Mouse (Mus musculus): ENCODE data around the gene Ldoc1. TPM values are rescaled to one million over a fixed set of nuclear protein-coding genes. Genes with fewer than 3 reads are reported as not detected.
A peak's percentile ranks its signal among the peaks of the same experiment; 100 is the strongest.

The Ldoc1 gene
- 0.53 and 0.69 TPM in 2 replicates for polyA plus RNA-seq (2015; fragmentation: Nextera tagmentation; extraction: Ambion mirVana)

DNA sequence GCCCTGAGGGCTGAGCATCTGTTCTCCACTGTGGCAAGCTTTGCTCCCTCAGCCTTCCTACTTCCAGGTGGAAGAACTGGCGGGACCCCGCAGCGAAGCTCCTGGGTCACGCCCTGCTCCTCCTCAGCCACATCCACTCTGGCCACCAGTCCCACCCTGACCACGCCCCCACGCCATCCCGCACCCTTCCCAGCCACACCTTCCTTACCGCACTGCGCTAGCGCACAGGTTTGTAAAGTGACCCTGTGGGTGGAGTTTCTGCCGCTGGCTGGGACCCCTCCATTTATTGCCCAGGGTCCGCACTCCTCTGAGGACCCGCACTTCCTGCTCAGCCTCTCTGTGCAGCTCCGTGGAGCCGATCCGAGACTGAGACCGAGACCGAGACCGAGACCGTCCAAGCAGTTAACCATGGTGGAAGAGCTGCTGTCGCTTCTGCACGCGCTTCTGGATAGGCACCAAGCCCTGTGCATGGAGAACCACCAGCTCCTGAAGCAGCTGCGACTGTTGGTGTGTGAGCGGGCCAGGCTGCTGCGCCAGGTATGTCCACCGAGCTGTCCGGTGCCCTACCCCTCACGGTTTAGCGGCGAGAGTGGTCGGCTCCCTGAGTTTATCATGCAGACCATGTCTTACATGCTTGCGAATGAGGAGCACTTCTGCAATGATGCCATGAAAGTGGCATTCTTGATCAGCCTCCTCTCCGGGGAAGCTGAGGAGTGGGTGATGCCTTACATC lies at the start of gene Ldoc1:
Gene Ldoc1, plus strand, starts transcription at position 196 of the 732 bp plus-strand sequence.
- H3K9me3 ChIP-seq (ENCODE audit: control insufficient read depth): no peaks in the 10 kb centered on the region
- no peak for ATAC-seq
- H3K27me3 ChIP-seq (replicated peaks; ENCODE audit: control insufficient read depth, insufficient read depth, low read length): no peaks in the 10 kb centered on the region
- WGBS: 43% methylated on average over 34 of the region's 34 CpGs
- H3K9ac ChIP-seq (ENCODE audit: low read depth, low read length): no peak within 1 kb of the TSS
- peak within 1 kb of the TSS; percentile 55 for H3K4me2 ChIP-seq (replicated peaks; ENCODE audit: low read depth)
- H3K4me3 ChIP-seq (ENCODE audit: low read depth, low read length): peak within 1 kb of the TSS; percentile 16
- no peaks in the 10 kb centered on the region for H3K4me1 ChIP-seq (replicated peaks; ENCODE audit: control insufficient read depth, insufficient read depth, low read length)
- H3K27ac ChIP-seq (ENCODE audit: low read depth, low read length): no peak within 1 kb of the TSS
- H3K36me3 ChIP-seq (ENCODE audit: control insufficient read depth, insufficient read depth): no peaks in the 10 kb centered on the region
- TF ChIP-seq CTCF (IDR thresholded peaks at IDR 0.05; ENCODE audit: low read depth): no peak

DNA sequence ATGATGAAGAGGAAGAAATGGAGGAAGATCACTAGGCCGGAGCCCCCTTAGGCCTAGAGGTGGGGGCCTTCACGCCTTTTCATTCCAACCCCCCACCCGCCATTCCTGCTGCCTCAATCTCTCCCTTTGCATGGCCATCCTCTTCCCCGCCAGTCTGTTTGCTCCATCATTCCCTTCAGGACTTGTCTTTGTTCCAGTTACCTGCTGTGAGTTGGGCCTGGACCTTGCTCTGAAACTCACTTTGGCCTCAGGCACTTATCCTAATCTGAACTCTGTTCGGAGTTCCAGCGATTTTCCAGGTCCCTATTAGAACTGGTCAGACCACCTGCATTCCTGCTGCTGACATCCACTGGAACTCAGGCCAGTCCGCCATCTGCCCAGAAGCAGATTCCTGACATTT lies 834 bp downstream of the Ldoc1 start:
- no peak overlapping the region for H3K27ac ChIP-seq (ENCODE audit: low read depth, low read length)
- H3K9me3 ChIP-seq (ENCODE audit: control insufficient read depth): no peaks in the 10 kb centered on the region
- ATAC-seq: no peak
- no peak overlapping the region for H3K4me3 ChIP-seq (ENCODE audit: low read depth, low read length)
- no peak for TF ChIP-seq CTCF (IDR thresholded peaks at IDR 0.05; ENCODE audit: low read depth)
- no peaks in the 10 kb centered on the region for H3K4me1 ChIP-seq (replicated peaks; ENCODE audit: control insufficient read depth, insufficient read depth, low read length)
- H3K36me3 ChIP-seq (ENCODE audit: control insufficient read depth, insufficient read depth): no peaks in the 10 kb centered on the region
- H3K4me2 ChIP-seq (replicated peaks; ENCODE audit: low read depth): no peak overlapping the region
- WGBS: 93% methylated on average over 7 of the region's 7 CpGs
- H3K9ac ChIP-seq (ENCODE audit: low read depth, low read length): no peak overlapping the region
- no peaks in the 10 kb centered on the region for H3K27me3 ChIP-seq (replicated peaks; ENCODE audit: control insufficient read depth, insufficient read depth, low read length)

DNA sequence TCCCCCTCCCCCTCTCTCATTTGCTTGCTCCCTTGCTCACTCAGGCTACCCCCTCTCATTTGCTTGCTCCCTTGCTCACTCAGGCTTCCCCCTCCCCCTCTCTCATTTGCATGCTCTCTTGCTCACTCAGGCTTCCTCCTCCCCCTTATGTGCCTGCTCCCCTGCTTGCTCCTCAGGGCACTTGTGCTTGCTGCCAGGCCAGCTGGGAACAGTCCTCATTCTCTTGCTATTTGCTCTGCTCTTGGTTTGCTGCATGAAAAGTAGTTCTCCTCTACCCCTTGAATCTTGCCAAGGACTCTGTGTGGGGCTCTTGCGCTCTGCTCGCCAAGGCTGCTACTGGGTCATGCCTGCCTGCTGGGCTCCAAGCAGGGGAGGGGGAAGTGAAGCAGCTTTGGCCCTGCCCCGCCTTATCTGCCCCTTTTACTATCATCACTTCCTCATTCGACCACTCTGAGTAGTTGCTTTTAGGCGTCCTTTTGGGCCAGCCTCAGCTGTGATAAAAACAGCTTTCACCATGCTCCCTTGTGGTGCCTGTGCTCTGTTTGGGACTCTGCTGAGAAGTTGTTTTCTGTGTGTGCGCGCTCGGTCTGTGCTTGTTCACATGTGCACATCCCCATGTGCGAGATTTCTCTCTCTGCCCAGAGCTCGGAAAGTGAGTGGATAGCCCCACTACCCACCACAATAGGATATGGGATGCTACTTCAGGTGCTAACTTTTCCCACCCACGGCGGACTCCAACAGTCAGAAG lies 13.2 kb downstream of the Ldoc1 start:
- H3K27me3 ChIP-seq (replicated peaks; ENCODE audit: control insufficient read depth, insufficient read depth, low read length): no peaks in the 10 kb centered on the region
- no peak overlapping the region for H3K4me3 ChIP-seq (ENCODE audit: low read depth, low read length)
- TF ChIP-seq CTCF (IDR thresholded peaks at IDR 0.05; ENCODE audit: low read depth): no peak
- H3K9ac ChIP-seq (ENCODE audit: low read depth, low read length): no peak overlapping the region
- H3K36me3 ChIP-seq (ENCODE audit: control insufficient read depth, insufficient read depth): no peaks in the 10 kb centered on the region
- 22% methylated on average over 12 of the region's 12 CpGs for WGBS
- H3K27ac ChIP-seq (ENCODE audit: low read depth, low read length): no peak overlapping the region
- no peak; the same call in 1 of the 2 replicates for ATAC-seq
- no peaks in the 10 kb centered on the region for H3K9me3 ChIP-seq (ENCODE audit: control insufficient read depth)
- peak overlapping the region; percentile 41 for H3K4me2 ChIP-seq (replicated peaks; ENCODE audit: low read depth)
- H3K4me1 ChIP-seq (replicated peaks; ENCODE audit: control insufficient read depth, insufficient read depth, low read length): no peaks in the 10 kb centered on the region

DNA sequence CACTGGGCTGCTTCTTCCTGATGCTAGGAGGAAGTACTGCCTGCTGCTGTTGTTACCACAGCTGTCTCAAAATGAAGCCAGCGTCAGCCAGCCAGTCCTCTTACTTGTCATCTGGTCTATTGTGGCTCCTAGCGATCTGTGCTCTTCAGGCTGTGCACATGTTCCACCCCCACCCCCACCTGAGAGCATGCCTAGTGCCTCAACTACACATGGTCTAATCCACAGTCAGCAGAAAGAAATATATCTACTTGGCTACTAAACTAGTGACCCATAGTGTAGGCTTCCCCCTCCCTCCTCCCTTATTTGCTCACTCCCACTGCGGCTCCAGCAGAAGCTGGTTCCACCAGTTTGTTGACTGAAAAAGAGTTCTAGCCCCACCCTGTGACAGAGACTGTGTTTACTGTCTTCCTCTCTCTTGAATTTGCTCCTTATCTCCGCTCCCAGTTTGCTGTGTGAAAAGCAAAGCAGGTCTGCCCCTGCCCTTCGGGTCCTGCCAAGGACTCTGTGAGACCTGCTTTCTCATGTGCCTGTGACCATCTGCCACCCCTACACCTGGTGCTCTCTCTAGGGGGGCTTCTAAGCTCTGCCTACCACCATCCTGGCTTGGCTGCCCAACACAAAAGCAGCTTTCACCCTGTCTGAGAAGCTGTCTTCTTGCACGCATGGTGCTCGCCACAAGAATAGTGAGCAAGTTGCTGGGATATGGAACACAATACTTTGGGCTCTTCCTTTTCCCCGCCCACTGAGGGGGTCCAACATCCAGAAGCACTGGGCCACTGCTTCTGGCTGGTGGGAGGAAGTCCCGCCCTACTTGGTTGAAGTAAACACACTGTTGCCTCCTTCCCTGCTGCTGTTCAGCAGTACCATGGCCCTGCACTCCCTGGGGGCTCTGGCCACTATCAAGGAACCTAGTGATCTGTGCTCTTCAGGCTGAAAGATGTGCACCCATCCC lies 14.0 kb downstream of the Ldoc1 start:
- TF ChIP-seq CTCF (IDR thresholded peaks at IDR 0.05; ENCODE audit: low read depth): no peak
- Histone ChIP-seq H3K4me1 (replicated peaks; ENCODE audit: control insufficient read depth, insufficient read depth, low read length) (no peaks in the 10 kb centered on the region), H3K27ac (ENCODE audit: low read depth, low read length) (no peak overlapping the region), H3K9ac (ENCODE audit: low read depth, low read length) (no peak overlapping the region), H3K27me3 (replicated peaks; ENCODE audit: control insufficient read depth, insufficient read depth, low read length) (no peaks in the 10 kb centered on the region), H3K9me3 (ENCODE audit: control insufficient read depth) (no peaks in the 10 kb centered on the region), H3K36me3 (ENCODE audit: control insufficient read depth, insufficient read depth) (no peaks in the 10 kb centered on the region), H3K4me2 (replicated peaks; ENCODE audit: low read depth) (peak overlapping the region; percentile 41), H3K4me3 (ENCODE audit: low read depth, low read length) (no peak overlapping the region)
- 0 out of 2 replicates have a peak, but pooled peaks have one; percentile 45 for ATAC-seq
- 36% methylated on average over 9 of the region's 9 CpGs for WGBS

DNA sequence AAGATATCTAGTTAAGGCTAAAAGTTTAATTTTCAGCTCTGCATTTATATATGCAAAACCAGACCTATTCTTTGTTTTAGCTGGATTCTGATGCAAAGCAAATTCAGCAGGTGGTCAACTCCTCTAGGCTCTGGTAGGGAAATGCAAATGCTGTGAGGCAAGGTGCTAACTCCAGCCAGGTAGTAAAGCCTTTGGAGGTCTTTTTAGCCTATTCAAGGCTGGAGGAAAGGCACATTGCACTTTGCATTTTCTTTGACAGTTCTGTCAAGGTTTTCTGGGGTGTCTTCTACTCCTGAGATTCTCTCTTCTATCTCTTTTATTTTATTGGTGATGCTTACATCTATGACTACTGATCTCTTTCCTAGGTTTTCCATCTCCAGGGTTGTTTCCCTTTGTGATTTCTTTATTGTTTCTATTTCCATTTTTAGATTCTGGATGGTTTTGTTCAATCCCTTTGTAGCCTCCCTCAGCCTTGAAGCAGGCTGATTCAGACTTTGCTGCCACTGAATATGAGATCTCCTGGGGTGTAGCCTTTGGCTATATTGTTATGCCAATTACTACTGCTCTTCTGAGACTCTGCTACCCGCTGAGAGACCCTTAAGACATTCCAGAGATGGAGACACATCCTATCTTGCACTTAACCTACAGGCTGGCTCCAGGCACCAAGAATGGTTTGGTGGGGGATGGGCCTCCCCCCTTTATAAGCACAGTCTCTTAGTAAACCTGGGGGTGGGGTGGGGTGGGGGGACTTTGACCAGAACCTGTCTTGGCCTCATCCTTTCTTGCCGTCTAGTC lies 18.4 kb downstream of the Ldoc1 start:
- Histone ChIP-seq H3K27me3 (replicated peaks; ENCODE audit: control insufficient read depth, insufficient read depth, low read length) (no peaks in the 10 kb centered on the region), H3K36me3 (ENCODE audit: control insufficient read depth, insufficient read depth) (no peaks in the 10 kb centered on the region), H3K4me2 (replicated peaks; ENCODE audit: low read depth) (no peak overlapping the region), H3K4me1 (replicated peaks; ENCODE audit: control insufficient read depth, insufficient read depth, low read length) (no peaks in the 10 kb centered on the region), H3K9ac (ENCODE audit: low read depth, low read length) (no peak overlapping the region), H3K4me3 (ENCODE audit: low read depth, low read length) (no peak overlapping the region), H3K27ac (ENCODE audit: low read depth, low read length) (no peak overlapping the region), H3K9me3 (ENCODE audit: control insufficient read depth) (no peaks in the 10 kb centered on the region)
- no peak for TF ChIP-seq CTCF (IDR thresholded peaks at IDR 0.05; ENCODE audit: low read depth)
- WGBS: 48% methylated on average over 2 of the region's 2 CpGs
- no peak for ATAC-seq
